Mouse (Mus musculus) Patski (cell line): Measurements from ENCODE around the gene Dusp14. TPM values are rescaled to one million over a fixed set of nuclear protein-coding genes. Genes with fewer than 3 reads are reported as not detected.
A peak's percentile ranks its signal among the peaks of the same experiment; 100 is the strongest.

Source experiments
- ATAC-seq: fragments of 100-300 bp; one replicate; pipeline ENCODE4 v1.8.0; 2021
- CTCF ChIA-PET: fragments of 350-600 bp; sonication (Branson Sonifier 250); formaldehyde crosslinking; loops from one replicate; lab custom pipeline; 2022; ENCODE audit warnings: inconsistent platforms; lab: Charles Lee
- POLR2A ChIA-PET: fragments of 350-600 bp; sonication (Branson Sonifier 250); formaldehyde crosslinking; loops from one replicate; lab custom pipeline; 2022; ENCODE audit warnings: antibody characterized with exemption, inconsistent platforms; lab: Charles Lee
- DNase-seq: peaks from one replicate; pipeline ENCODE4 v3.0.0-alpha.2; 2011; ENCODE audit warnings: low read depth, low spot score
- H3K27me3 ChIP-seq: fragments of 371-371 bp; one replicate; pipeline ENCODE4 v1.5.1; 2021
- CTCF ChIP-seq: fragments of 100-300 bp; IDR thresholded peaks from one replicate; pipeline ENCODE4 v1.5.1; 2021
- in situ Hi-C: fragments of 300-500 bp; cut with MboI; formaldehyde crosslinking; loops from 3 replicates; pipeline ENCODE4 v1.11.1; 2018; ENCODE audit warnings: low pct_unique_long_range_greater_than_20kb, mixed read lengths
- polyA plus RNA-seq: library from polyadenylated mRNA; unstranded; gene quantifications from one replicate; pipeline ENCODE4 v1.2.3, GENCODE M21; 2021

Gene Dusp14
- polyA plus RNA-seq, 1 experiment from 2014 or later = 34.8 TPM

GRCm38 (mm10) chr11:84081901-84082300 is 12.8 kb upstream of the Dusp14 start:
- ChIA-PET POLR2A (no interaction called here), CTCF (no interaction called here)
- in situ Hi-C loops = no loop called here
- DNase-seq (no peak), ATAC-seq (no peak)
- TF ChIP-seq CTCF = no peak
- no peaks in the 10 kb centered on the region for H3K27me3 ChIP-seq

- DNase-seq = no peak
- ChIA-PET CTCF (no interaction called here), POLR2A (interaction anchor here (1.0 to 1.6 kb wide), 2 partner anchors 34 to 37 kb away, joined by 3 read pairs; no protein-coding TSS in a partner anchor)
- TF ChIP-seq CTCF = peak; percentile 17
- in situ Hi-C loops = no loop called here
- H3K27me3 ChIP-seq = no peaks in the 10 kb centered on the region
- peak; percentile 28 for ATAC-seq
These were observed 11.3 kb upstream of the Dusp14 start for GRCm38 (mm10) chr11:84080327-84080726.

GRCm38 (mm10) chr11:84079887-84080286 is 10.8 kb upstream of the Dusp14 start:
- ATAC-seq (peak; percentile 32), DNase-seq (no peak)
- TF ChIP-seq CTCF = no peak
- ChIA-PET CTCF (no interaction called here), POLR2A (interaction anchor here (1.0 to 1.6 kb wide), 2 partner anchors 34 to 37 kb away, joined by 3 read pairs; no protein-coding TSS in a partner anchor)
- H3K27me3 ChIP-seq = no peaks in the 10 kb centered on the region
- in situ Hi-C loops = no loop called here

- in situ Hi-C loops = no loop called here
- TF ChIP-seq CTCF = no peak
- H3K27me3 ChIP-seq = no peaks in the 10 kb centered on the region
- DNase-seq (no peak), ATAC-seq (no peak)
- POLR2A ChIA-PET = interaction anchor here (1.0 to 1.5 kb wide), 2 partner anchors 10 to 12 kb away, joined by 3 to 6 read pairs; partner anchors contain the start of gene Dusp14
- CTCF ChIA-PET = interaction anchor here (1.5 kb wide), 1 partner anchor 10 kb away, joined by 4 read pairs; no protein-coding TSS in a partner anchor
These were observed 10.3 kb upstream of the Dusp14 start for GRCm38 (mm10) chr11:84079361-84079760.

- in situ Hi-C loops = no loop called here
- no peak for TF ChIP-seq CTCF
- DNase-seq (no peak), ATAC-seq (no peak)
- H3K27me3 ChIP-seq = no peaks in the 10 kb centered on the region
- ChIA-PET POLR2A (interaction anchor here (1.0 to 1.5 kb wide), 2 partner anchors 10 to 11 kb away, joined by 3 to 6 read pairs; partner anchors contain the start of gene Dusp14), CTCF (interaction anchor here (1.5 kb wide), 1 partner anchor 11 kb away, joined by 4 read pairs; no protein-coding TSS in a partner anchor)
These were observed 9.5 kb upstream of the Dusp14 start for GRCm38 (mm10) chr11:84078601-84079000.

- in situ Hi-C loops = no loop called here
- no peak for DNase-seq
- no peaks in the 10 kb centered on the region for H3K27me3 ChIP-seq
- CTCF ChIA-PET = interaction anchor here (1.3 to 2.4 kb wide), 2 partner anchors 18 to 32 kb away, joined by 3 to 8 read pairs; no protein-coding TSS in a partner anchor
- POLR2A ChIA-PET = interaction anchor here (0.7 kb wide), 1 partner anchor 436 kb away, joined by 4 read pairs; the partner anchor contains the start of gene Aatf
- TF ChIP-seq CTCF = no peak
- ATAC-seq = no peak
These were observed 7.9 kb upstream of the Dusp14 start for GRCm38 (mm10) chr11:84077008-84077407.

- H3K27me3 ChIP-seq = no peaks in the 10 kb centered on the region
- ChIA-PET POLR2A (interaction anchor here (0.6 to 0.8 kb wide), 5 partner anchors 11 to 483 kb away, joined by 3 to 9 read pairs (median 3); no protein-coding TSS in a partner anchor), CTCF (interaction anchor here (0.6 kb wide), 2 partner anchors 39 to 102 kb away, joined by 3 read pairs; no protein-coding TSS in a partner anchor)
- TF ChIP-seq CTCF = no peak
- no peak for ATAC-seq
- no peak for DNase-seq
- in situ Hi-C loops = no loop called here
These were observed 5.0 kb upstream of the Dusp14 start for GRCm38 (mm10) chr11:84073816-84074764.

- TF ChIP-seq CTCF = no peak
- ChIA-PET CTCF (interaction anchor here (0.6 kb wide), 1 partner anchor 40 kb away, joined by 3 read pairs; no protein-coding TSS in a partner anchor), POLR2A (interaction anchor here (0.6 to 0.8 kb wide), 4 partner anchors 42 to 482 kb away, joined by 3 to 9 read pairs (median 3); no protein-coding TSS in a partner anchor)
- ATAC-seq = peak; percentile 37
- peak; percentile 73 for DNase-seq
- no peaks in the 10 kb centered on the region for H3K27me3 ChIP-seq
- in situ Hi-C loops = no loop called here
These were observed 4.0 kb upstream of the Dusp14 start for GRCm38 (mm10) chr11:84072904-84073651.

- ChIA-PET POLR2A (interaction anchor here (1.2 kb wide), 1 partner anchor 10 kb away, joined by 6 read pairs; no protein-coding TSS in a partner anchor), CTCF (interaction anchor here (1.6 kb wide), 1 partner anchor 36 kb away, joined by 5 read pairs; no protein-coding TSS in a partner anchor)
- DNase-seq (no peak), ATAC-seq (peak; percentile 9)
- H3K27me3 ChIP-seq = no peaks in the 10 kb centered on the region
- TF ChIP-seq CTCF = no peak
- in situ Hi-C loops = no loop called here
These were observed 649 bp downstream of the Dusp14 start for GRCm38 (mm10) chr11:84068191-84069033.
